Mouse (Mus musculus) stomach, postnatal 0 days (tissue): Measurements from ENCODE around the gene F930015N05Rik. TPM values are rescaled to one million over a fixed set of nuclear protein-coding genes. Genes with fewer than 3 reads are reported as not detected.

Experiments
- ATAC-seq: fragments of 200-750 bp; cut with Nextera tagmentation; 2 replicates; pipeline ENCODE4 v1.8.0; 2017; ENCODE audit not compliant: low FRiP score, low TSS enrichment
- DNase-seq: peaks from one replicate; pipeline ENCODE4 v3.0.0-alpha.2; 2016; ENCODE audit warnings: low spot score
- H3K27ac ChIP-seq: fragments of 300-500 bp; sonication (generic); replicated peaks from 2 replicates; pipeline ENCODE4 v1.5.1; 2014; ENCODE audit warnings: mild to moderate bottlenecking, control low read depth
- H3K27me3 ChIP-seq: fragments of 300-500 bp; sonication (generic); 2 replicates; pipeline ENCODE4 v1.6.1; 2014; ENCODE audit warnings: low read length; ENCODE audit not compliant: control insufficient read depth, insufficient read depth
- H3K36me3 ChIP-seq: fragments of 300-500 bp; sonication (generic); 2 replicates; pipeline ENCODE4 v1.6.1; 2014; ENCODE audit warnings: low read length, mixed read lengths; ENCODE audit not compliant: control insufficient read depth, insufficient read depth
- H3K4me1 ChIP-seq: fragments of 300-500 bp; sonication (generic); replicated peaks from 2 replicates; pipeline ENCODE4 v1.6.1; 2014; ENCODE audit warnings: antibody characterized with exemption; ENCODE audit not compliant: control insufficient read depth, insufficient read depth
- H3K4me2 ChIP-seq: fragments of 300-500 bp; sonication (generic); replicated peaks from 2 replicates; pipeline ENCODE4 v1.6.1; 2014; ENCODE audit warnings: low read depth, mild to moderate bottlenecking, control low read depth, moderate library complexity
- H3K4me3 ChIP-seq: fragments of 300-500 bp; sonication (generic); 2 replicates; pipeline ENCODE4 v1.5.1; 2014; ENCODE audit warnings: low read depth, low read length, control low read depth
- H3K9ac ChIP-seq: fragments of 300-500 bp; sonication (generic); 2 replicates; pipeline ENCODE4 v1.6.1; 2014; ENCODE audit warnings: mild to moderate bottlenecking, low read length, control low read depth, mixed read lengths
- H3K9me3 ChIP-seq: fragments of 300-500 bp; sonication (generic); 2 replicates; pipeline ENCODE4 v1.6.1; 2016; ENCODE audit warnings: low read length; ENCODE audit not compliant: control insufficient read depth
- CTCF ChIP-seq: IDR thresholded peaks from 2 replicates; pipeline ENCODE4 v1.5.1; 2016; ENCODE audit warnings: antibody characterized with exemption, low read depth, mild to moderate bottlenecking, moderate library complexity
- EP300 ChIP-seq: optimal IDR thresholded peaks from 2 replicates; pipeline ENCODE3; 2016; ENCODE audit warnings: antibody characterized with exemption
- WGBS: fragments of 180-500 bp; shearing (Covaris S2); extraction: QIAGEN DNeasy Blood & Tissue Kit; methylation state at CpG from one replicate; pipeline ENCODE4 v1.1.7; 2014; 5-methylcytosine and 5-hydroxymethylcytosine counted together
- polyA plus RNA-seq: library from polyadenylated mRNA; unstranded; fragments of >200 nt; fragmentation: Nextera tagmentation; extraction: Ambion mirVana; gene quantifications from 2 replicates; pipeline ENCODE4 v1.2.1, GENCODE M21; 2015

The F930015N05Rik gene
- polyA plus RNA-seq, 1 experiment from 2014 or later: 0.27 TPM

DNA sequence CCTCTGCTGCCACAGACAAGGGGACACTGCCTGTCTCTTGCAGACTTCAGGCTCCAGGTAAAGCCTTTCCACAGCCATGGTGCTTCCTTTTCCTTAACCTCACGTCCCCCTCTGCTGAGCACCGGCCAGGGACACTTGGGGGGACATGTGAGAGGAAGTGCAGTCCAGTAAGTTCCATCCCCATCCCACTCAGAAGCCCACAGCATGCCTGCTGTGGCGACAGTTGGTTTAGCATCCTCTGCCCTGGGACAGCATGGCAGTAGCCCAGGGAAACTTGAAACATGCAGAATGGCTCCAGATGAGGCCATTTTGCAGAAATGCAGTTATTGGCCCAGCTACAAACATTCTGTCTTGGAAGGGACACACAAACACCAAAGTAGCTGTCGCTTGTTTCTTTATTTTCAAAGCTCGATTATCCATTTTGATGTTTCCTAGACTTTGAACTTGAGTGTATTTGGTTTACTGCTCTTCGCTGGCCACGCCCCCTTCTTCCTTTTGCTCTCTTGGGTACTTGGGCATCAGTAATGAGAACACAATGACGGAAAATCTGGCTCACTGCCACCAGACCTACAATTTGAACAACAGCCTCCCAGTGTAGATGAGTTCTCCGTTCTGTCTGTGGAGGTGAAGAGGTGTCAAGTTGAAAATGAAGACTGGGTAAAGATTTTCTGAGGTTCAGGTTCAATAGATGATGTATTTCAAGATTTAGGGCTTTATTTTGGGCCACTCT, 12.3 kb upstream of the F930015N05Rik start:
- Histone ChIP-seq H3K36me3 (no peaks in the 10 kb centered on the region), H3K27ac (no peak overlapping the region), H3K4me1 (no peaks in the 10 kb centered on the region), H3K4me2 (no peak overlapping the region), H3K9ac (no peak overlapping the region), H3K9me3 (no peaks in the 10 kb centered on the region), H3K27me3 (no peaks in the 10 kb centered on the region), H3K4me3 (no peak overlapping the region)
- WGBS: 82% methylated on average over 9 of the region's 9 CpGs
- ATAC-seq (no peak), DNase-seq (no peak)
- TF ChIP-seq EP300: no peak
- no peak for TF ChIP-seq CTCF

DNA sequence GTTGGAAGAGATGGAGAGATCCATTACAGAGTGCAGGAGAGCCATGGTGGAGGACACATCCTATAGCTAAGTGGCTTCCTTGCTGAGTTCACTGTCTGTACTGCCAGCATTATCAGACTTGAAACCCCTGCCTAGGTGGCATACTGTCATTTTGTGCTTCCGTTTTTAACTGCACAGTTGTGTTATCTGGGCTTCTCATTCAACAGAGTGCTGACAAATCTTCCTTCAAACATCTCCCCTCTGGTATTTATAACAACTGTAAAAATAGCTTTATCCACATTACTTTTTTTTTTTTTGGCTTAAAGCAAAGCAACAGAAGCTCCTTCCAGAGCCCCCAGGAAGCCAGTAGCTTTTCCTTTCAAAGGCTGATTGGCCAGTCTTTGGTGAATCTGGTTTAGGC, 8.8 kb upstream of the F930015N05Rik start:
- H3K4me2 ChIP-seq: no peak overlapping the region
- no peak overlapping the region for H3K4me3 ChIP-seq
- no peak for DNase-seq
- WGBS: 82% methylated on average over 1 of the region's 1 CpGs
- H3K36me3 ChIP-seq: no peaks in the 10 kb centered on the region
- H3K9ac ChIP-seq: no peak overlapping the region
- no peak for ATAC-seq
- TF ChIP-seq CTCF (no peak), EP300 (no peak)
- H3K4me1 ChIP-seq: no peaks in the 10 kb centered on the region
- no peak overlapping the region for H3K27ac ChIP-seq
- no peaks in the 10 kb centered on the region for H3K27me3 ChIP-seq
- H3K9me3 ChIP-seq: no peaks in the 10 kb centered on the region

DNA sequence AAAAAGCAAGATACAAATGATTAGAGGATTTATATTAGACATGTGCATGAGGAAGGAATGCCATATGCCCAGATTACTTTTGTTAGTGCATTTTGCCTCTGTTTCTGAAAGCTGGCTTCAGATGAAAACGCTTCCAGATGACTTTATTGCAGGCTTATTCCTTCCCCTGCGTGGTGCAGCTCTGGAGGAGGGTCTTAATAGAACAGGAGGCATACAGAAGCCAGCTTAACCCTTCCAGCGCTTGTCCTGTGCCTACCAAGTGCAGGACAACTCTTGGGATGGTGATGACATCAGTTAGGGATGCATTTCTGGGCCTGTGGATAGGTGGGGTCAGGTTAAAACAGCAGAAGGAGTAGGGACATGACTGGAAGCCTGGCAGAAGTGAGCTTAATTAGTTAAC, 6.2 kb upstream of the F930015N05Rik start:
- no peak for TF ChIP-seq CTCF
- Histone ChIP-seq H3K4me2 (no peak overlapping the region), H3K4me1 (no peaks in the 10 kb centered on the region), H3K27ac (no peak overlapping the region), H3K4me3 (no peak overlapping the region), H3K36me3 (no peaks in the 10 kb centered on the region), H3K27me3 (no peaks in the 10 kb centered on the region), H3K9me3 (no peaks in the 10 kb centered on the region), H3K9ac (no peak overlapping the region)
- 43% methylated on average over 3 of the region's 3 CpGs for WGBS
- DNase-seq (no peak), ATAC-seq (no peak)

DNA sequence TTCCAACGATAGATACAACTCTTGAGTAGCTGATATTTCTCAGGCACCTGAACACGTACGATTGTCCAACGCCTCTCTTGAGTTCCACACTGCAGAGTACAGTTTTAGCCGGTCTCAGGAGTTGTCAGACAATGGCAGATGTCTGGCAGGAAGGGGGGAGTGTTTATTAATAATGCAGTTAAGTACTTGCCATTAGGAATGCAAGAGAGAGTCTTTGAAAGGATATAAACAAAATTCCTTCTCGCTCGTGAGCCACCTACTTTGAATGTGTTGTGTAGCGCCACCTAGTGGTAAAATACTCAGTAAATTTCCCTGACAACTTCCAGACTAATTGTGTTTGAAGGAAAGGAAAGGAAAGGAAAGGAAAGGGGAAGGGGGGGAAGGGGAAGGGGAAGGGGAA, 5.7 kb upstream of the F930015N05Rik start:
- H3K9me3 ChIP-seq: no peaks in the 10 kb centered on the region
- no peaks in the 10 kb centered on the region for H3K27me3 ChIP-seq
- no peak for DNase-seq
- ATAC-seq: no peak
- 14% methylated on average over 8 of the region's 8 CpGs for WGBS
- H3K4me2 ChIP-seq: peak overlapping the region; percentile 21
- no peak overlapping the region for H3K4me3 ChIP-seq
- no peaks in the 10 kb centered on the region for H3K36me3 ChIP-seq
- H3K9ac ChIP-seq: no peak overlapping the region
- TF ChIP-seq CTCF (peak; percentile 80), EP300 (no peak)
- no peak overlapping the region for H3K27ac ChIP-seq
- H3K4me1 ChIP-seq: no peaks in the 10 kb centered on the region

DNA sequence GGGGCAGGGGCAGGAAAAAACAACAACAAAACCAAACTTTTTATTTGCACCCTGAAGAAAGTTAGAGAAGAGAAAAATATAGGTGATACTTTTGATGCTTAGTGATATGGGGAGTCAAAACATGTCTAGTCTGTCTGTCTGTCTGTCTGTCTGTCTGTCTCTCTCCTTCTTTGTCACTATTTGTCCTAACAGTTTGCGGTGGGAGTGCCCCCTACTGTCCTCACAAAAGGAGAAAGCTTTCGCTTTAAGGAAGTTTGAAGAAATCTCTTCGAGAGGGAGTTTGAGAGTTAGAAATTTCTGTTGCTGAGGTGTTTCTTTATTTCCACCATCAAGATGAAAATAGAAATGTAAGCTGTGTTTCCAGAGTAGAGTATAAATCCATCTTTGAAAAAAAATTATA, 2.5 kb upstream of the F930015N05Rik start:
- no peak for ATAC-seq
- Histone ChIP-seq H3K9ac (no peak overlapping the region), H3K4me3 (no peak overlapping the region), H3K27me3 (no peaks in the 10 kb centered on the region), H3K4me2 (no peak overlapping the region), H3K4me1 (peaks cover 2% of the 10 kb centered on the region; the same call in 1 of the 2 replicates), H3K36me3 (no peaks in the 10 kb centered on the region), H3K27ac (no peak overlapping the region), H3K9me3 (no peaks in the 10 kb centered on the region)
- TF ChIP-seq CTCF: peak; percentile 63
- TF ChIP-seq EP300: no peak
- 45% methylated on average over 3 of the region's 3 CpGs for WGBS
- no peak for DNase-seq

DNA sequence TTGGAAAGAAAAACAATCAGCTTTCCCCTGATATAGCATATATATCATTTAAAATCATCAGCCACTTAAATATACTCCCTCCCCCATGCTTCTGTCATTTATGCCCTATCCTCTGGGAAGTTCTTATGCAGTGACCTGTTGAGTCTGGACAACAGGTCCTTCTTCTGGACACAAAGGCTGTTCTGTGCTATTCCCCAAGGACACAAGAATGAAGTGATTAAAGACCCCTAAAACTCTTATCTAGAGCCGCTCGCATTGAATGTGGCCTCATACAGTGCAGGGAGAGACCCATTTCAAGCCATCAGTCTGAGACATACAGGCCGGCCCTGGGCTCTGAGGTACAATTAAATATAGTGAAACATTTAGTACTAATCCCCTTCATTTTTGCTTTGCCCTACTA, 1.3 kb upstream of the F930015N05Rik start:
- WGBS: 88% methylated on average over 3 of the region's 3 CpGs
- H3K27ac ChIP-seq: no peak overlapping the region
- TF ChIP-seq EP300: no peak
- TF ChIP-seq CTCF: no peak
- H3K4me1 ChIP-seq: peaks cover 2% of the 10 kb centered on the region; the same call in 1 of the 2 replicates
- H3K4me3 ChIP-seq: no peak overlapping the region
- H3K4me2 ChIP-seq: no peak overlapping the region
- no peaks in the 10 kb centered on the region for H3K36me3 ChIP-seq
- no peaks in the 10 kb centered on the region for H3K27me3 ChIP-seq
- DNase-seq (no peak), ATAC-seq (no peak)
- H3K9me3 ChIP-seq: no peaks in the 10 kb centered on the region
- no peak overlapping the region for H3K9ac ChIP-seq
